Mouse (Mus musculus): ENCODE results near the gene Celf2.

GRCm38 (mm10) chr2:6593739-6594138 is 915.6 kb downstream of the Celf2 start:
- TF ChIP-seq CTCF (IDR thresholded peaks at IDR 0.05; ENCODE audit: extremely low read depth, insufficient read length, insufficient replicate concordance, low read depth, low read length) (no peak), POLR2A (IDR thresholded peaks at IDR 0.05; ENCODE audit: low read depth, low read length) (no peak)
